Mouse (Mus musculus) MEL (cell line): Measurements from ENCODE around the gene Ctsa. TPM values are rescaled to one million over a fixed set of nuclear protein-coding genes. Genes with fewer than 3 reads are reported as not detected.
A peak's percentile ranks its signal among the peaks of the same experiment; 100 is the strongest.

Experiments used
- CHD2 ChIP-seq: IDR thresholded peaks from 2 replicates; pipeline ENCODE4 v1.6.1; 2011; ENCODE audit warnings: low read length, improper control_type of control experiment
- CTCF ChIP-seq, 3 experiments: IDR thresholded peaks in 2 of 3; conservative IDR thresholded peaks in 1 of 3; 2 replicates each; pipeline ENCODE4 v1.5.1; 2011 to 2012; ENCODE audit warnings: low read length in 3 of 3, low read depth in 2 of 3, mild to moderate bottlenecking in 2 of 3, improper control_type of control experiment in 1 of 3, inconsistent platforms in 1 of 3, mixed read lengths in 1 of 3, moderate library complexity in 1 of 3; ENCODE audit not compliant: control insufficient read depth in 1 of 3, insufficient read depth in 1 of 3, poor library complexity in 1 of 3, severe bottlenecking in 1 of 3
- E2F4 ChIP-seq: IDR thresholded peaks from 2 replicates; pipeline ENCODE4 v1.6.1; 2011; ENCODE audit warnings: low read depth, low read length, improper control_type of control experiment, borderline replicate concordance
- ELF1 ChIP-seq: IDR thresholded peaks from 2 replicates; pipeline ENCODE4 v1.6.1; 2014; ENCODE audit warnings: low read depth, mild to moderate bottlenecking, inconsistent platforms, low read length, improper control_type of control experiment, moderate library complexity
- GABPA ChIP-seq: IDR thresholded peaks from 2 replicates; pipeline ENCODE4 v1.6.1; 2012; ENCODE audit warnings: low read depth, mild to moderate bottlenecking, inconsistent platforms, low read length, improper control_type of control experiment, moderate library complexity
- GATA1 ChIP-seq: IDR thresholded peaks from 2 replicates; pipeline ENCODE4 v1.6.1; 2011; ENCODE audit warnings: low read depth, low read length, improper control_type of control experiment
- HCFC1 ChIP-seq: IDR thresholded peaks from 2 replicates; pipeline ENCODE4 v1.6.1; 2012; ENCODE audit warnings: low read depth, mild to moderate bottlenecking, inconsistent platforms, low read length, improper control_type of control experiment, moderate library complexity
- JUND ChIP-seq: IDR thresholded peaks from 2 replicates; pipeline ENCODE4 v1.6.1; 2011; ENCODE audit warnings: low read depth, mild to moderate bottlenecking, improper control_type of control experiment, low read length
- MAFK ChIP-seq: IDR thresholded peaks from 2 replicates; pipeline ENCODE4 v1.6.1; 2011; ENCODE audit warnings: low read depth, mild to moderate bottlenecking, low read length, improper control_type of control experiment, borderline replicate concordance
- MAX ChIP-seq: IDR thresholded peaks from 2 replicates; pipeline ENCODE4 v1.6.1; 2011; ENCODE audit warnings: low read length, improper control_type of control experiment
- MAZ ChIP-seq: IDR thresholded peaks from 2 replicates; pipeline ENCODE4 v1.6.1; 2012; ENCODE audit warnings: low read depth, mild to moderate bottlenecking, inconsistent platforms, low read length, improper control_type of control experiment
- MXI1 ChIP-seq: IDR thresholded peaks from 2 replicates; pipeline ENCODE4 v1.6.1; 2011; ENCODE audit warnings: mild to moderate bottlenecking, low read depth, low read length, improper control_type of control experiment
- MYB ChIP-seq: IDR thresholded peaks from 2 replicates; pipeline ENCODE4 v1.6.1; 2011; ENCODE audit warnings: mild to moderate bottlenecking, low read depth, low read length, improper control_type of control experiment
- NELFE ChIP-seq: IDR thresholded peaks from 2 replicates; pipeline ENCODE4 v1.6.1; 2011; ENCODE audit warnings: low read depth, low read length, improper control_type of control experiment
- POLR2A ChIP-seq, 2 experiments: IDR thresholded peaks; 2 replicates each; pipeline ENCODE4 v1.6.1; 2011 to 2012; ENCODE audit warnings: low read length in 2 of 2, mild to moderate bottlenecking in 2 of 2, control low read depth in 1 of 2, improper control_type of control experiment in 1 of 2, low read depth in 1 of 2, moderate library complexity in 1 of 2; ENCODE audit not compliant: control insufficient read depth in 1 of 2, insufficient read depth in 1 of 2, poor library complexity in 1 of 2
- RAD21 ChIP-seq: IDR thresholded peaks from 2 replicates; pipeline ENCODE4 v1.6.1; 2011; ENCODE audit warnings: mild to moderate bottlenecking, low read depth, low read length, improper control_type of control experiment
- RCOR1 ChIP-seq: IDR thresholded peaks from 2 replicates; pipeline ENCODE4 v1.6.1; 2012; ENCODE audit warnings: low read depth, mild to moderate bottlenecking, inconsistent platforms, low read length, improper control_type of control experiment
- SIN3A ChIP-seq: IDR thresholded peaks from 2 replicates; pipeline ENCODE4 v1.6.1; 2012; ENCODE audit warnings: low read length, improper control_type of control experiment, inconsistent platforms
- SMC3 ChIP-seq: IDR thresholded peaks from 2 replicates; pipeline ENCODE4 v1.6.1; 2011; ENCODE audit warnings: low read depth, low read length, improper control_type of control experiment
- TAL1 ChIP-seq: IDR thresholded peaks from 2 replicates; pipeline ENCODE4 v1.6.1; 2012; ENCODE audit warnings: mild to moderate bottlenecking, inconsistent platforms, low read length, moderate library complexity, mixed read lengths
- TBP ChIP-seq: IDR thresholded peaks from 2 replicates; pipeline ENCODE4 v1.8.0; 2011; ENCODE audit warnings: low read depth, low read length, improper control_type of control experiment
- TCF12 ChIP-seq: IDR thresholded peaks from 2 replicates; pipeline ENCODE4 v1.6.1; 2014; ENCODE audit warnings: low read depth, mild to moderate bottlenecking, inconsistent platforms, low read length, improper control_type of control experiment, moderate library complexity
- USF1 ChIP-seq: IDR thresholded peaks from 2 replicates; pipeline ENCODE4 v1.6.1; 2014; ENCODE audit warnings: low read depth, mild to moderate bottlenecking, inconsistent platforms, low read length, improper control_type of control experiment, moderate library complexity
- ZC3H11A ChIP-seq: IDR thresholded peaks from 2 replicates; pipeline ENCODE4 v1.6.1; 2012; ENCODE audit warnings: low read depth, mild to moderate bottlenecking, inconsistent platforms, low read length, improper control_type of control experiment
- ZMIZ1 ChIP-seq: IDR thresholded peaks from 2 replicates; pipeline ENCODE4 v1.6.1; 2012; ENCODE audit warnings: low read depth, mild to moderate bottlenecking, inconsistent platforms, low read length, improper control_type of control experiment, moderate library complexity
- polyA plus RNA-seq, 2 experiments: library from polyadenylated mRNA; stranded (reverse) in 1 of 2; unstranded in 1 of 2; fragments of >175 nt in 1 of 2; fragments of >200 nt in 1 of 2; gene quantifications; 2 replicates each; pipeline versions ENCODE4 v1.2.1 to v1.2.4; 2012; ENCODE audit warnings: low replicate concordance in 2 of 2, low read depth in 1 of 2; ENCODE audit not compliant: insufficient read length in 2 of 2, insufficient read depth in 1 of 2, missing spikeins in 1 of 2
- total RNA-seq: library from RNA; depleted of rRNA; stranded (reverse); fragments of 300-350 nt; gene quantifications from 2 replicates; pipeline ENCODE4 v1.2.3, GENCODE M21; 2012

The Ctsa gene
- total and polyA plus RNA-seq, 3 experiments: 50.5 to 87.7 TPM; not detected in 1

GRCm38 (mm10) chr2:164857101-164857821 is 24.6 kb downstream of the Ctsa start, which contains the start of gene Pltp (continued):
- no peak for TF ChIP-seq GABPA
- TF ChIP-seq MAFK: no peak
- TF ChIP-seq RAD21: no peak
- TF ChIP-seq USF1: peak; percentile 88
- TF ChIP-seq MYB: no peak
- TF ChIP-seq CTCF (IDR thresholded peaks at IDR 0.05 in 2 of 3, conservative IDR thresholded peaks at IDR 0.05 in 1 of 3; ENCODE audit: control insufficient read depth in 1 of 3, insufficient read depth in 1 of 3, low read depth in 2 of 3, low read length in 3 of 3, poor library complexity in 1 of 3, severe bottlenecking in 1 of 3): no peak
- TF ChIP-seq RCOR1: no peak
- no peak for TF ChIP-seq JUND
- no peak for TF ChIP-seq TCF12
- TF ChIP-seq GATA1: no peak
- peak; percentile 53 for TF ChIP-seq MAX
- TF ChIP-seq E2F4: no peak
- TF ChIP-seq ELF1: 0 out of 2 replicates have a peak, but pooled peaks have one; percentile 18
- no peak for TF ChIP-seq MAZ
- no peak for TF ChIP-seq TBP
- no peak; the same call in 1 of the 2 replicates for TF ChIP-seq HCFC1
- TF ChIP-seq CHD2: no peak
- no peak for TF ChIP-seq SMC3
- no peak for TF ChIP-seq TAL1
- peak in 1 of 2 experiments; percentile 21; a peak in 2 of 4 replicates for TF ChIP-seq POLR2A (IDR thresholded peaks at IDR 0.05; ENCODE audit: control insufficient read depth in 1 of 2, insufficient read depth in 1 of 2, low read depth in 1 of 2, low read length in 2 of 2, poor library complexity in 1 of 2)
- peak; percentile 86 for TF ChIP-seq MXI1
- TF ChIP-seq NELFE: 0 out of 2 replicates have a peak, but pooled peaks have one; percentile 33
- TF ChIP-seq ZC3H11A: no peak
- peak; percentile 61 for TF ChIP-seq SIN3A
- TF ChIP-seq ZMIZ1: no peak
